Mouse (Mus musculus) lung, postnatal 0 days (tissue): ENCODE data around the gene Rhpn2.

Source experiments
- CTCF ChIP-seq: IDR thresholded peaks from 2 replicates; pipeline ENCODE4 v1.5.1; 2016; ENCODE audit warnings: antibody characterized with exemption, mild to moderate bottlenecking
- EP300 ChIP-seq: IDR thresholded peaks from 2 replicates; pipeline ENCODE4 v1.6.1; 2016; ENCODE audit warnings: antibody characterized with exemption, mild to moderate bottlenecking, control low read depth

DNA sequence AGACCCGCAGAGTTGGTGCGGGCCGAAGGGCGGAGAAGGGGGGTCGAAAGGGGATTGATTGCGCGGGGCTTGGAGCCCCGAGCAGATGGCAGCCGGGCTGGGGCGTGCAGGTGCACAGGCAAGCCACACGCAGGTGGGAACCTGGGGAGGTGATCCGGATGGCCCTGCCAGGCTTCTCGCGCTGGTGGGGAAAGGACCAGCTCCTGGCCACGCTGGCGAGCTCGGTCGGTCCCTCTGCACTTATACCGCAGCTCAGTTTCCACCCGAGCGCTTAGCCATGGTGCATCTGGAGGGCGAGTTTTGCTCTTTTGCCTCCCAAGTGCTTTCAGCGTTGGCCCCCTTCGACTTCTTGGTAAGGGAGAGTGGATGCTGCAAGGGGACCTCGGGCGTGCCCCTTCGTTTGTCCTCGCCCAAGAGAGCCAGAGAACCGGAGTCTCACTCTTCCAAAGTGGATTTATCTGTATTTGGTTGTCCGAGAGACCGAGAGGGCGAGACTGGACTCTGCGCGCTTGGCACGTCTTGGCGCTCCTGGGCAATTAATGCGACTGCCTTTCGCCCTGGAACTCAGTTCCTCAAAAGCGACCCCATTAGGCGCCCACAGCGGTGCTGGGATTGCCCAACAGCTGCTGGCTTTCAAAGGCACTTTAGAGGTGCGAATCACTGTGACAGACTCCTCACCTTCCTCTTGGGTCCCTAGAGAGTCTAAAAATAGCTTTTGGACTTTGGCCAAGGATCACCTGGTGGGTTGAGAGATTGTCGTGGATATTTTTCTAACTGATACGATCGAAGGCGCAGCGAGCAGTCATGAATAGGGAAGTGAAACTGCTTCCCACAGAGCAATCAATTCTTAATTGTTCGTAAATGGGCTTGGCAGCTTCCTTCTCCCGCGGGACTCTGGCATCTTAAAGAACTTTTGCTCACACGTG, 820 bp downstream of the Rhpn2 start:
- TF ChIP-seq CTCF (no peak), EP300 (no peak)
